Mouse (Mus musculus) CH12F3 (cell line): Measurements from ENCODE around the gene Prkar1b.

ENCODE experiments used
- in situ Hi-C: fragments of 300-500 bp; cut with MboI; formaldehyde crosslinking; loops from 2 replicates; pipeline ENCODE4 v1.14.3; 2020; ENCODE audit warnings: low sequenced_read_pairs

Gene Prkar1b

DNA sequence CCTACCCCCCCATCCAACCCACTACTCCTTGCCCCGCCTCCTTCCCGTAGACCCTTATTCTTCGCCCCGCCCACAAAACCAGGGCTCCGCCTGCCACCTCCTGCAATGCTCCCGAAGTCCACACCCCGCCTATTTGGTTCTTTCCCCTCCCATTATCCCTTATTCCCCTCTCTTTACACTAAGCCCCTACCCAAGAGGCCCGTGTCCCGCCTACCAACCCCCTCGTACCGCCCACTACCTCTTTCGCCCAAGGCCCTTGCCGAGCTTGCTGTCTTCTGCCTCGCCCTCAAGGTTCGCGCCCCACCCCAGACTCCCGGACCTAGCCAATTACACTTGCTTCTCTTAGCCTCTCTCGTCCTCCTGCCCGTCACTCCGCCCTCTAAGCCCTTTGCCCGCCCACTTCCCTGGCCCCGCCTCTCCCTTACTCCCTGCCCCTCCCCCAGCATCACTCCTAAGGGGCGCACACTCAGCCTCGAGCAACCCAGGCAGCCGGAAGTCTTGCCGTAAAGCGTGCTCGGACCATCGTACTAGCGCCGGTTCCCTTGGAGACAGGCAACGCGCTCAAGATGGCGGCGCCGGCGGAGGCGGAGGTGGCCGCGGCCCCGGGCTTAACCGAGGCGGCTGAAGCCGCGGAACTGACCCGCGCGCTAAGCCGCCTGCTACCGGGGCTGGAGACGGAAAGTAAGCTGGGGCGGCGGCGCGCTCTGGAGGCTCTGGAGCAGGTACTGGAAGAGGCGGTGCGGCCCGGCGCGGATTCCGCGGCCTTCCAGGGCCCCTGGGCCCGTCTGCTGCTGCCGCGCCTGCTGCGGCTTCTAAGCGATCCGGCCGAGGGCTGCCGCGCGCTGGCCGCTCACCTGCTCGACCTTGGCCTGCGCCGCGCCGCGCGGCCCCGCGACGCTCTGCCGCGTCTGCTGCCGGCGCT, at the start of gene Prkar1b, which contains the start of gene Dnaaf5:
Prkar1b (minus strand) TSS at position 321 of the 922 bp plus-strand sequence.
Dnaaf5 (plus strand) TSS at position 543 of the 922 bp plus-strand sequence.
- in situ Hi-C loops, result no loop called here

DNA sequence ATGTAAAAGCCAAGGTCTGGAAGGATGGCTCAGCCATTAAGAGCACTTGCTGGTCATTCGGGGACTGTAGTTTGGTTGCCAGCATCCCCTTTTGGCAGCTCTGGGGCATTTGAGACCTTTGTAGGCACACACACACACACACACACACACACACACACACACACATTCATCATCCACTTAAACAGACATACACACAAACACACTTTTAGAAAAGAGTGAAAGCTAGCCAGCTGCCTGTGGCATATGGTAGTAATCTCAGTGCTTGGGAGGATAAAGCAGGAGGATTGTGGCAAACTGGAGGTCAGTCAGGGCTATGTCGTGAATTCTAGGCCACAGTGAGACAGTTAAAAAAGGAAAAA, 49.8 kb upstream of the Prkar1b start:
- in situ Hi-C loops, result no loop called here

DNA sequence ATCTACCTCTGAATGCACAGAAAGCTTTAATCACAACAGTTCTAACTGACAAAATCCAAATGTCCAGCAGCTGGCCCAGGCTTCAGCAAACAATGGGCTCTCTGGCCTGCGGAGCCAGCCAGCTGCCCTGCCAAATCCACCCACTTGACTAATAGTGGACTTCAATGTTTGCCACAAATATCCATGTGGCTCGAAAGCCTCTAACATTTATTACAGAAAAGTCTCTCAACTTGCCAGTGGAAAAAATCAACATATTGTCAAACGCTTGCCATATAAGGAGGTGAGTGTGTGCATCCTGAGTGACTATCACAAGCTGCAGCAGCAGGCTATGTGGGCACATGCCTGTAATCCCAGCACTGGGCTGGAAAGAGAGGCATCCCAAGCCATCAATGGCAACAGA, 49.0 kb upstream of the Prkar1b start:
- in situ Hi-C loops, result no loop called here

DNA sequence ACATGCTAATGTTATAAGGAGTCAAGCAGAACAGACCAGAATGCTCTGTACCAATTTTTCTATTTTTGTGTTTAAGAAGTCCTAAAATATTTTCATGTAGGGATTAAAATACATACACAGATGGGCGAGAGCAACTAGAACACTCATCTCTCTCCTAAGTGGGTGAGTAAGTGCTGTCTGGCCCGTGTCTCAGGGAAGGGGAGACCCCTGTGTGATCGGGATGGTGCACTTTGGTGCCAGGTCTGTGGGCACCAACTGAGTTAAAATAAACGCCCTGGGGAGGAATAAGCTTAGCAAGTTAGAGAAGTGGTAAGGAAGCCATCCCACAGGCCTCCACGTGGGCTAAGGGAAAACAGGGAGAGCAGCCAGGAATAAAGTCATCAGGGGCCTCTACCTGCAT, 41.2 kb upstream of the Prkar1b start:
- in situ Hi-C loops, result no loop called here

DNA sequence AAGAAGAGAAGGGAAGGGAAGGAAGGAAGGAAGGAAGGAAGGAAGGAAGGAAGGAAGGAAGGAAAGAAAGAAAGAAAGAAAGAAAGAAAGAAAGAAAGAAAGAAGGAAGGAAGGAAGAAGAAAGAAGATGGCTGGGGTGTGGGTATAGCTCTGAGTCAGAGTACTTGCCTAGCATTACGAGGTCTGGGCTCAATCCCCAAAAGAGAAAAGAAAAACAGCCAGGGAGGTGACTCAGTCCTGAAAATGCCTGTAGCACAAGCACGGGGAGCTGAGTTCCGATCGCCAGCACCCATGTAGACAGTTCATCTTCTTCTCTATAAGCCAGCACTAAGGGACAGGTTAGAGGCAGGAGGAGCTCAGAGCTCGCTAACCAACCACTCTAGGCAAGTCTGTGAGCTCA, 39.9 kb upstream of the Prkar1b start:
- in situ Hi-C loops, result no loop called here

DNA sequence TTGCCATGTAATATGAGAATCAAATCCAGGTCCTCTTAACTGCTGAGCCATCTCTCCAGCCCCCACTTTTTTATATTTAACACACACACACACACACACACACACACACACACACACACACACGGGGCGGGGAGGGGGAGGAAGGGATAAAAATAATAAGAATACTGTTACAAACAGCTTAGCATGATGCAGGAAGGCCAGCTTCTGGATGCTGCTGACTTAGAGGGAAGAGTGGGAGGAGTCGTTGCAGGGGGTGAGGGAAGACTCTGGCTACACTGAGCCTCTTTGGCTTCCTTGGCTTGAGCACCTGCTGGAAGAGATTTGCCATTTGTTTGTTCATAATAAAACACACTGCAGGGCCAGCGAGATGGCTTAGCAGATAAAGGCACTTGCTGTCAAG, 35.1 kb upstream of the Prkar1b start:
- in situ Hi-C loops, result no loop called here

DNA sequence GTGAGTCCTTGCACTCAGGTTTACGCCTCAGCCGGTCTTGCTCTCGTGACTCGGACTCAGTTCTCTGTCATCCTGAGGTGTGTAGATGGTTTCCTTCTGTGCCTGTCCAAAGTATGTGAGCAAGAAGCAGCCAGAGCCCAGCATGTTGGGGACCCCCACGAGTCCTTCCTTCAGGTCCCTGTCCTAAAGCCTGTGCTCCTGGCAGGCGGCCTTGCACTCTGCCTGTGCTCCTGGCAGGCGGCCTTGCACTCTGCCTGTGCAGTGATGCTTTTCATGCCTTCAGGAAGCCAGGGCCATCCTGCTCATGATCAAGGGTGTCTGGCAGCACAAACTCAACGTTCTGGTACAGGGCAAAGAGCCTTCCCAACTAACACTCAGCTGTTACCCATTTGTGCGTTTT, 33.8 kb upstream of the Prkar1b start:
- in situ Hi-C loops, result no loop called here

DNA sequence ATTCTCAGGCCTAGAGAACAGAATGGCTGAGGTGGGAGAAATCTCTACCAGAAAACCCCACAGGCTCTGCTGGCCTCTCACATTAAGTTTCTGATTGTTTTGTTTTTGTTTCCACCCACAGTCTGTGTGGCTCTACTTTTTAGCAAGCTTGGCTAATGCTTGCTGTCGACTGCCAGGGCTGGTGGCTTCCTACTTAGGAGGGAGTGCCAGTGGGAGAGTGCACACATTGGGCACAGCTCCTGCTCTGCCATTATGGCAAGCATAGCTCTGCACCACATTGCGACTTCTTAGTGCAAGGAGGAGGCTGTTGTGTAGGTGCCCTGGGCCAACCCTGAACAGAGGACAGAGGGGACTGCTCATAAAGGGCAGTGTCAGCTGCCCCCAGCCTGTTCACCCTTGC, 33.3 kb upstream of the Prkar1b start:
- in situ Hi-C loops, result no loop called here

DNA sequence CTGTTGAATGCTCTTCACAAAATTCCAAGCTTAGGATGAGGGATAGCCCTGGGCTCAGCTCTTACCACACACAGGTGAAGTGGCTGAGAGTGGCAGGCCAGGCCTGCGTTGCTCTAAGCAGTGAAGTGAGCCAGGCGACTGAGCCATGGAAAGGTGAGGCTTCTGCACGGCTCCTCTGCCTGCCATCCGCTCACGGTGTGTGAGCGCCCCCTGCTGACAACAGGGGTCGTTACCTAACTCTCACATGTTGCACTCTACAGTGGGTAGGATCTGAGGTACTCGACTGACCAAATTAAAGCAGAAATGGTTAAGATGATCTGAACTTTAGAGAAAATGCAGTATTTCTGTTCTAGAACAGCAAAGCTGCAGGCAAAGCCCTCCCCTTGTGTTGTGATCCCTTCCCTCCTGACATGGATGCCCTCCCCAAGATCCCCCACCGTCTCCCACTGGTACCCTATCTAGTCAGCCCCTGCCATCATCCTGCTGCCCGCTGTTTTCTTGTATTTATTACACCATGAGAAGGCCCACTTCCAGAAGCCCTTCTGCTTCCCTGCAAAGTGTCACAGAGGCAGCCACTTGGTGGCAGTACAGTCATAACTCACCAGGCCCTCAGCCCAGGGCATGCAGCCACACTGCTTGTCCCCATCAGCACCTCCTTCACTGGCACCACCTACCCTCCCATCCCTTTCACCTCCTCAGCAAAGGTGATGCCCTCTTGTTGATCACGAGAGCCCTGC, 29.3 kb upstream of the Prkar1b start:
- in situ Hi-C loops, result loop anchor here (5.0 kb wide), 1 partner anchor 327 kb away; no protein-coding TSS in a partner anchor

DNA sequence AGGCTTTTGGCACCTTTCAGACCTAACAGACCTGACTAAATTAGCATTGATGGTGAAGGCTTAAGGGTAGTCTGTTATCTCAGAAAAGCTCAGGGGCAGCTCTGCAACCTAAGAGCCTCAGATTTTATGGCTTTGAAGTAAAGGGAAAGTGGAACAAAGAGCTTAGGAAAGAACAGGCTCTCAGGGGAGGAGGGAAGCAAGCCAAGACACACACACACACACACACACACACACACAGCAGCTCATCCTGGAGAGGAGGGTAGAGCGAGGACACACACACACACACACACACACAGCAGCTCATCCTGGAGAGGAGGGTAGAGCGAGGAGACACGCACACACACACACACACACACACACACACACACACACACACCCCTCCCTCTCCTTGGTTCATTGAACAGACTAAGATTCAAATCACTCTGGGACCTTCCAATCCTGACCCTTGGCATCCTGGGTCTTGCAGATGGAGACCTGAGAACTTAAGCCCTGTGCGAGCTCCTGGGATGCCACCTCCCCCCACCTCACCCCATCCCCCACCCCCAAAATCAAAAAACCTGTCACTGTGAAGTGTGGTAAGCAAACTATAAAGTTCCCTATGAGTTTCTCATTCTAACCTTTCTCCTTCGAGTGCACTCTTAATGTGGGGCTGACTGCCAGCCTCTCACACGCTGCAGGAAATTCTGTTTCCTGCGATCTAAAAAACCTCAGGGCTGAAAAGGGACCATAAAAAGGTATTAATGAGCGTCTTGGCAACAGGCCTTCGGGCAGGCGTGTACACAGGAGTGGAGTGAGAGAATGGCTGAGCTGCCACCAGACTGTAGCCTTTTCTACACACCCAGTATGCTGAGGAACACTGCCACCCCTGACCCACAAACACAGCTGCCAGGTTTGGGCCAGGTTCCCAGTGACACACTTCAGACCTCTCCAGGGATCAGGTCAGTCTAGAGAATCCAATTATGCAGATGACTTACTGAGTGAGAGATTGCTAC, 25.1 kb upstream of the Prkar1b start:
- in situ Hi-C loops, result loop anchor here (5.0 kb wide), 1 partner anchor 323 kb away; no protein-coding TSS in a partner anchor

DNA sequence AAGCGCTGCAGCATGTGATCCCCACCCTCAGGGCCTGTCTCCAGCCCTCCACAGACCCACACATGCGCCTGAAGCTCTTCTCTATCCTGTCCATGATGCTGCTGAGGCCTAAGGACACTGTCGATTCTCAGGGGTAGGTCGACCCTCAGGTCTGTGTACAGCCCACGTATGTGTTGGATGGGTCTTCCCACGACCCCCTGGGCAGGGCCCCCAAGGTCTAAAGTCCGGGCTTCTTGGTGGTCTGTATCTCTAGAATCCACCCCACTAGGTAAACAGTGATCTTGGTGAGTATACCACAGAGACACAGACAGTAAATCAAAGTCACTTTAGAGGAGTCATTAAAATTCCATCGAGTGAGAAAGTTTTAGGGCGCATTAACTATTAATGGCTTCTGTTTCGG, 24.3 kb upstream of the Prkar1b start:
- in situ Hi-C loops, result no loop called here

DNA sequence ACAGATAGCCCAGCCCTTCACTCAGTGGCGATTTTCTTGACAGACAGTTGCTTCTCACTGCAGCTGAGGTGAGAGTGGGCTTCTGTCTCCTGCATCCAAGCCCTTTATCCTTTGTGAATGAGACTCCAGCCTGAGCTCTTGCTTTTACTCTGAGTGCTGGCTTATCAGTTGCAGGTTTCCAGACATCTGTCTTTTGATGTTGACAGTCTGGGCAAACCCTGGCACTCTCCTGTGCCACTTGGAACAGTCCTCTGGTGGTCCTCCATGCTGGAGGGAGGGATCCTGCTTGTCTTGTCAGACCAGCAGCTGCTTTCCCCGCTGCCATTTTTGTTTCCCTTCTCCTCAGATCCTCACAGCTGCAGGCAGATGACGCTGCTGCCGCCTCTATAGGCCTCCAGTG, 22.1 kb upstream of the Prkar1b start:
- in situ Hi-C loops, result no loop called here

DNA sequence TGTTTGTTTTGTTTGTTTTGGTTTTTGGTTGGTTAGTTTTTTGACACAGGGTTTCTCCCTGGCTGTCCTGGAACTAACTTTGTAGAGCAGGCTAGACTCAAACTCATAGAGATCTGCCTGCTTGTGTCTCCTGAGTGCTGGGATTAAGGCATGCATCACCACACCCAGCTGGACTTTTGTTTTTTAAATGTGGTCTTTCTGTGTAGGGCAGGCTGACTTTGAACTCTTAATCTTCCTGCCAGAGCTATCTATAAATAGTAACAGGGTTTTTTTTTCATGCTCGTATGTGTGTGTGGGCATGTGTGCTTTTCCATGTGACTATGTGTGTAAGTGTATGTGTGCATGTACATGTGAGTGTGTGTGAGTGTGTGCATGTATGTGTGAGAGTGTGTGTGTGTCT, 17.7 kb upstream of the Prkar1b start:
- in situ Hi-C loops, result no loop called here

DNA sequence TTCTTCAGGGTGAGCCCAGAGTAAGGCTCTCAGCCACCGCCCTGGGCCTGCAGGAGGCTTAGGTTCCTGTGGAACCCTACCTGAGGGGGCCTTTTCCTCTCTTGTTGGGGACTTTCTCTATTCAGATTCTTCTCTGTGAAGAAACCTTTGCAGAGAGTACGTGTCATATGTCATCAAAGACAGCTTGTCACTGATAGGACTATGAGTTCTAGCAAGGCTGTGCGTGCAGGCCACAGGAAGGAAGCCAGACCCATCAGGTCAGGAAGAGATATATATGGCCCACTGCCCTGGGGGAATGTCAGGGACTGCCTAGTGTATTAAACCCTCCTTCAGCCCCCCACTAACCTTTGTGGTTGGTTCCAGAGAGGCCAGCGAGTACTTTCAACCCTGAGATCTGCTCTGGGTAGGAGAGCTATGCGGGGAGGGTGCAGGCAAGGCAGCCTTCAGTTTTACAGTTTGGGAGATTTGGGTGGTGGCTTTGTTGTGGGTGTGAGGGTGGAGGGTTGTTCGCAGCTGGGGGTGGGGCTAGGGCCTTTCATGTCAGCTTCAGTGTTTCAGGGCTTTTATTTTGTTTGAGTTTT, 17.1 kb upstream of the Prkar1b start:
- in situ Hi-C loops, result no loop called here

DNA sequence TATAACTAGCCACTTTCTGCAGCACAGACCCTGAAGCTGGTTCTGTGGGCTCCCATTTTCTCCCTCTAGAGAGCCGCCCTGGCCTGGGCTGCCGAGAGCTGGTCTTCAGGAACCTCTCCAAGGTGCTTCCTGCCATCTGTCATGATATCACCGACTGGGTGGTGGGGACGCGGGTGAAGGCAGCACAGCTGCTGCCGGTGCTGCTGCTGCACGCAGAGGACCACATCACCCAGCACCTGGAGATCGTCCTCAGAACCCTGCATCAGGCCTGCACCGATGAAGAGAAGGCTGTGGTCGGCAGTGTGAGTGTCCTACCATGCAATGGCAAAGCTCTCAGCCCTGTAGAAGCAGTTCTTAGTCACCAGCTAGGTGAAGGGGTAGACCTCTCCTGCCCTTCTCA, 11.8 kb upstream of the Prkar1b start:
- in situ Hi-C loops, result no loop called here

DNA sequence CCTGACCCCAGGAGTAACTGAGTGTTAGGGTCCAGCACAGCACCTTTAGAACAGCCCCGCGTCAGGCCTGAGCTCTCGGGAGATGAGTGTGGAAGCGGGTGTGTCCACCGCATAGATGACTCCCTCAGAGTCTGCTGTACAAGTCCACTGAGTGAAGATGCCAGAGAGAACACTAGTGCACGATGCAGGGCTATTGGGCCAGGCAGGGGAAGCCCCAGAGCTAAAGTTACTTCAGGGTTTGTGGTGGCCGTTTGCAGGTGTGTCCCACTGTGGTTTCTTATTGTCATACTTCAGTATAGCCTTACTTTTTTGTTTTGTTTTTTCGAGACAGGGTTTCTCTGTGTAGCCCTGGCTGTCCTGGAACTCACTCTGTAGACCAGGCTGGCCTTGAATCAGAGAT, 11.1 kb upstream of the Prkar1b start:
- in situ Hi-C loops, result no loop called here

DNA sequence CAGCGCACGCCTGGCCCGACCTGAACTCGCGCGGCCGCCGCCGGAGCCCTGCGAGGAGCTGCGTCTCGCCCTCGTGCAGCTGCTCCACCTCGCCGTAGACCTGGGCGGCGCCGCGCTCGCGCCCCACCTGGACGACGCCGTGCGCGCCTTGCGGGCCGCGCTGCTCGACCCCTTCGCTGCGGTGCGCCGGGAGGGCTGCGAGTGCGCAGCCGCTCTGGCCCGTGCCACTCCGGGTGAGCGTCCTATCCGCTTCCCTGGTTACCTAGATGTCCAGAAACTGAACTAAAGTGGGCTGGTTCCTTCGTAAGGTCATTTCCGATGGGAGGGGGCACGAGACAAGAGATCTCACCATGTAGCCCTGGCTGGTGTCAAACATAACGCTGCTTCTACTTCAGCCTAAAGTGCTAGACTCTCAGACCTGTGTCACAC, 816 bp upstream of the Prkar1b start:
- in situ Hi-C loops, result no loop called here

DNA sequence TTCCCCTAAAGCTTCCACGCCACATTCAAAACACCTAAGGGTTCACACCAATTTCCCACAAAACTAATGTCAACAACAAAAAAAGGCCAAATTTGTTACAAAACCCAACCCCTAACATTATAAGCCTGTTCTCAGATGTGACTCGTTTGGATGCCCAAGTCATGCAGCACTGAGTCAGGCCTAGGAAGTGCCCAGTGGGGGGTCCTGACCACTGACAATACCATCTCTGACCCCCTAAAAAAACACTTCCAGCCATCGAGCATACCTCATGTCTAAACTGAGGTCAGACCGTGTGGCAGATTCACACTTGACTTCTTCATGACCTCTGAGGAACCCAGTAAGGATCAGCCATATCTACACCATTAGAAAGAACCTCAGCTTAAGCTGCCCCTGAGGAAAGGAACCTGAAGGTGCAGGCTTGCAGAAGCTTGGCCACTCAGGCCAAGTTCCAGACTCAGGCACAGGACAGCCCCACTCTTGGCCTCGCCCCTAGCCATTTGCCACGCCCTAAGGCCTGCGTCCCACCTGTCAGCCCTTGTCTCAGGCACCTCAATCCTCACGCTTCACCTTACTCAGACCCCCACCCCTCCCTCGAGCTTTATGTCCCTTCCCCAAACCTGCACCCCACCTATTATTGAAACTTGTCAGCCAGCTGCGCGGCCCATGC, 662 bp downstream of the Prkar1b start:
- in situ Hi-C loops, result no loop called here

DNA sequence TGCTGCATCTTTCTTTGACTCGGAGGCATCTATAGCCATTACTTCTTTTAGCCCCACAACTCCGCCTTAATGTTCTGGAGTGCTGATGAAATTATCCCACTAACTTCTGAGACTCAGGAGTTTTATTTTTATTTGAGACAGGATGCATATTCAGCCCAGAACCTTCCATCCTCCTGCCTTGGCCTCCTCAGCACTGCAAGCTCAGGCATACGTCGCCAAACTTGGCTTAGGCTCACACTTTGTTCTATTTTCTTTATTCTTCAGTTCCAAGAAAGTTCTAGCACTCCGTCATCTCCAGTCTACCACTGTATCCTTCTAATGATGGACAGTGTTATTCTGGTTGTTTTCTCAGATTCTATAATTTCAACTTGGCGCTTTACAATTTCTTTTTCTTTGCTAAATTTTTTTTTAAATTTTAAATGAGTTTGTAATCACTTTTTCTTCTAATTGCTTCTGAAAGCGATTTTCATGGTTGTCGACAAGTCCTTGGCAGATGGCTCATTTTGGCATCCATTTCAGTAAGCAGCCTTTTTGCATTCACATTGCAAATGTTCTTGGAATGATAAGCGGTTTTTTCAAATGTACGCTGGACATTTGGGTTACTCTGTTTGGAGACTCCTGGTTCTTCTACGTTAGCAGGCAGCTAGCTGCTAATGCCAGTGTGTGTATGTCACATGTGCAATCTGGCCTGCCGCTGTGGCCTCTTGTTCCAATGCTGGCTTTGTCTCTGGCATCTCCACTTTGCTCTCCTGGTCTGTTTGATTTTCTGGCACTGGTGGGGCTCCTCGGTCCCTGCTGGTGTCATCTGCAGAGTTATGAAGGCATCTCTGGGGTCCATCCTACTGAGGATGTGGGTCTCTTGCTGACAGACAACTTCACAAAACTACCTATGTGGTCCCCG, 2.4 kb downstream of the Prkar1b start:
- in situ Hi-C loops, result no loop called here
